Mouse (Mus musculus) myocyte (in vitro differentiated cells): ENCODE data around the gene C530008M17Rik. TPM values are rescaled to one million over a fixed set of nuclear protein-coding genes. Genes with fewer than 3 reads are reported as not detected.

Experiments
- H3K27me3 ChIP-seq: one replicate; pipeline ENCODE4 v1.6.1; 2011; ENCODE audit not compliant: control insufficient read depth, insufficient read depth, insufficient read length
- H3K36me3 ChIP-seq: one replicate; pipeline ENCODE4 v1.6.1; 2011; ENCODE audit not compliant: control insufficient read depth, insufficient read depth
- H3K4me2 ChIP-seq: one replicate; pipeline ENCODE4 v1.6.1; 2011; ENCODE audit warnings: low read depth, control low read depth
- H3K4me3 ChIP-seq: one replicate; pipeline ENCODE4 v1.5.1; 2011; ENCODE audit warnings: mild to moderate bottlenecking, control low read depth, moderate library complexity
- H3K79me2 ChIP-seq: one replicate; pipeline ENCODE4 v1.6.1; 2011; ENCODE audit not compliant: control insufficient read depth, insufficient read depth
- H3ac ChIP-seq: one replicate; pipeline ENCODE4 v1.6.1; 2011; ENCODE audit not compliant: control insufficient read depth, insufficient read length
- CEBPB ChIP-seq: IDR thresholded peaks from 2 replicates; pipeline ENCODE4 v1.6.1; 2011; ENCODE audit warnings: mild to moderate bottlenecking, moderate library complexity; ENCODE audit not compliant: poor library complexity, insufficient read depth, severe bottlenecking
- E2F4 ChIP-seq: IDR thresholded peaks from one replicate; pipeline ENCODE4 v1.6.1; 2011; ENCODE audit warnings: mild to moderate bottlenecking, control low read depth, moderate library complexity; ENCODE audit not compliant: insufficient read depth
- MAX ChIP-seq: IDR thresholded peaks from one replicate; pipeline ENCODE4 v1.6.1; 2011; ENCODE audit warnings: low read depth, mild to moderate bottlenecking, control low read depth
- MYOD1 ChIP-seq, 3 experiments: IDR thresholded peaks; one replicate each; pipeline ENCODE4 v1.6.1; 2011; ENCODE audit warnings: control low read depth in 2 of 3, low read depth in 2 of 3, mild to moderate bottlenecking in 2 of 3, moderate library complexity in 1 of 3; ENCODE audit not compliant: insufficient read length in 2 of 3, control insufficient read depth in 1 of 3
- MYOG ChIP-seq, 3 experiments: IDR thresholded peaks; one replicate each; pipeline ENCODE4 v1.6.1; 2011; ENCODE audit warnings: control low read depth in 2 of 3, low read depth in 2 of 3, mild to moderate bottlenecking in 2 of 3; ENCODE audit not compliant: insufficient read length in 2 of 3, control insufficient read depth in 1 of 3, insufficient read depth in 1 of 3
- POLR2A ChIP-seq: IDR thresholded peaks from one replicate; pipeline ENCODE4 v1.6.1; 2011; ENCODE audit warnings: low read depth, mild to moderate bottlenecking, control low read depth, moderate library complexity; ENCODE audit not compliant: insufficient read length
- POLR2AphosphoS2 ChIP-seq: IDR thresholded peaks from one replicate; pipeline ENCODE4 v1.6.1; 2011; ENCODE audit warnings: low read depth, control low read depth; ENCODE audit not compliant: insufficient read length
- REST ChIP-seq: IDR thresholded peaks from one replicate; pipeline ENCODE4 v1.6.1; 2011; ENCODE audit warnings: mild to moderate bottlenecking, control low read depth, moderate library complexity; ENCODE audit not compliant: insufficient read depth, insufficient read length
- SRF ChIP-seq: IDR thresholded peaks from one replicate; pipeline ENCODE4 v1.6.1; 2011; ENCODE audit warnings: low read depth; ENCODE audit not compliant: control insufficient read depth, insufficient read length
- TCF12 ChIP-seq: IDR thresholded peaks from one replicate; pipeline ENCODE4 v1.6.1; 2011; ENCODE audit warnings: mild to moderate bottlenecking, control low read depth; ENCODE audit not compliant: poor library complexity, insufficient read depth, severe bottlenecking
- TCF3 ChIP-seq: IDR thresholded peaks from one replicate; pipeline ENCODE4 v1.6.1; 2011; ENCODE audit warnings: low read depth, control low read depth; ENCODE audit not compliant: insufficient read length
- USF1 ChIP-seq: IDR thresholded peaks from one replicate; pipeline ENCODE4 v1.6.1; 2011; ENCODE audit warnings: low read depth, mild to moderate bottlenecking, control low read depth, moderate library complexity
- polyA plus RNA-seq: library from polyadenylated mRNA; unstranded; fragments of >200 nt; fragmentation: generic; extraction: Trizol; gene quantifications from one replicate; pipeline ENCODE4 v1.2.1, GENCODE M21; 2012; ENCODE audit warnings: missing spikeins

Gene C530008M17Rik
- polyA plus RNA-seq, 1 experiment: 0.94 TPM

GRCm38 (mm10) chr5:76701127-76701853, 45.0 kb downstream of the C530008M17Rik start:
- no peaks in the 10 kb centered on the region for H3K36me3 ChIP-seq
- no peaks in the 10 kb centered on the region for H3K79me2 ChIP-seq
- H3ac ChIP-seq: no peak overlapping the region
- H3K27me3 ChIP-seq: no peaks in the 10 kb centered on the region
- TF ChIP-seq POLR2A: no peak
- TF ChIP-seq MYOG (IDR thresholded peaks at IDR 0.05; ENCODE audit: control insufficient read depth in 1 of 3, insufficient read depth in 1 of 3, insufficient read length in 2 of 3, low read depth in 2 of 3): no peak
- no peak overlapping the region for H3K4me3 ChIP-seq
- H3K4me2 ChIP-seq: no peak overlapping the region

- H3K4me2 ChIP-seq: no peak overlapping the region
- no peak overlapping the region for H3ac ChIP-seq
- H3K27me3 ChIP-seq: no peaks in the 10 kb centered on the region
- no peak overlapping the region for H3K4me3 ChIP-seq
- TF ChIP-seq TCF3: no peak
- no peak for TF ChIP-seq POLR2AphosphoS2
- TF ChIP-seq POLR2A: no peak
- TF ChIP-seq REST: no peak
- TF ChIP-seq CEBPB: no peak
- TF ChIP-seq E2F4: no peak
- TF ChIP-seq USF1: no peak
- TF ChIP-seq MYOD1 (IDR thresholded peaks at IDR 0.05; ENCODE audit: control insufficient read depth in 1 of 3, insufficient read length in 2 of 3, low read depth in 2 of 3): no peak
- TF ChIP-seq MYOG (IDR thresholded peaks at IDR 0.05; ENCODE audit: control insufficient read depth in 1 of 3, insufficient read depth in 1 of 3, insufficient read length in 2 of 3, low read depth in 2 of 3): no peak
- no peak for TF ChIP-seq MAX
- TF ChIP-seq TCF12: no peak
- no peak for TF ChIP-seq SRF
- H3K36me3 ChIP-seq: no peaks in the 10 kb centered on the region
- no peaks in the 10 kb centered on the region for H3K79me2 ChIP-seq
These were observed 45.8 kb downstream of the C530008M17Rik start for GRCm38 (mm10) chr5:76702104-76702503.

- Histone ChIP-seq H3K79me2 (no peaks in the 10 kb centered on the region), H3K36me3 (no peaks in the 10 kb centered on the region), H3K4me2 (no peak overlapping the region), H3K27me3 (no peaks in the 10 kb centered on the region), H3ac (no peak overlapping the region), H3K4me3 (no peak overlapping the region)
- no peak for TF ChIP-seq SRF
- TF ChIP-seq E2F4: no peak
- TF ChIP-seq POLR2AphosphoS2: no peak
- TF ChIP-seq MAX: no peak
- TF ChIP-seq MYOG (IDR thresholded peaks at IDR 0.05; ENCODE audit: control insufficient read depth in 1 of 3, insufficient read depth in 1 of 3, insufficient read length in 2 of 3, low read depth in 2 of 3): no peak
- no peak for TF ChIP-seq USF1
- no peak for TF ChIP-seq TCF12
- no peak for TF ChIP-seq MYOD1 (IDR thresholded peaks at IDR 0.05; ENCODE audit: control insufficient read depth in 1 of 3, insufficient read length in 2 of 3, low read depth in 2 of 3)
- TF ChIP-seq POLR2A: no peak
- no peak for TF ChIP-seq REST
- no peak for TF ChIP-seq TCF3
- TF ChIP-seq CEBPB: no peak
These were observed 46.3 kb downstream of the C530008M17Rik start for GRCm38 (mm10) chr5:76702646-76703045.

GRCm38 (mm10) chr5:76705307-76706173, 49.2 kb downstream of the C530008M17Rik start:
- no peak overlapping the region for H3K4me3 ChIP-seq
- H3K79me2 ChIP-seq: no peaks in the 10 kb centered on the region
- TF ChIP-seq TCF12 (no peak), POLR2AphosphoS2 (no peak), SRF (no peak), POLR2A (no peak), MYOG (IDR thresholded peaks at IDR 0.05; ENCODE audit: control insufficient read depth in 1 of 3, insufficient read depth in 1 of 3, insufficient read length in 2 of 3, low read depth in 2 of 3) (no peak), USF1 (no peak), MAX (no peak), MYOD1 (IDR thresholded peaks at IDR 0.05; ENCODE audit: control insufficient read depth in 1 of 3, insufficient read length in 2 of 3, low read depth in 2 of 3) (no peak), E2F4 (no peak), CEBPB (no peak), TCF3 (no peak), REST (no peak)
- H3K36me3 ChIP-seq: no peaks in the 10 kb centered on the region
- H3ac ChIP-seq: no peak overlapping the region
- no peak overlapping the region for H3K4me2 ChIP-seq
- H3K27me3 ChIP-seq: no peaks in the 10 kb centered on the region

GRCm38 (mm10) chr5:76707072-76707471, 50.8 kb downstream of the C530008M17Rik start:
- TF ChIP-seq E2F4 (no peak), MYOD1 (IDR thresholded peaks at IDR 0.05; ENCODE audit: control insufficient read depth in 1 of 3, insufficient read length in 2 of 3, low read depth in 2 of 3) (no peak), TCF3 (no peak), MYOG (IDR thresholded peaks at IDR 0.05; ENCODE audit: control insufficient read depth in 1 of 3, insufficient read depth in 1 of 3, insufficient read length in 2 of 3, low read depth in 2 of 3) (no peak), CEBPB (no peak), TCF12 (no peak), SRF (no peak), POLR2A (no peak), POLR2AphosphoS2 (no peak), USF1 (no peak), REST (no peak), MAX (no peak)
- Histone ChIP-seq H3K36me3 (no peaks in the 10 kb centered on the region), H3K27me3 (no peaks in the 10 kb centered on the region), H3K4me3 (no peak overlapping the region), H3K79me2 (no peaks in the 10 kb centered on the region), H3ac (no peak overlapping the region), H3K4me2 (no peak overlapping the region)
